Mouse (Mus musculus) MEL-GATA-1-ER (cell line): Measurements from ENCODE around the gene Gad1.
"Not testable (repeated sequence)": the region's sequence is repeated elsewhere in the genome, so short reads cannot be mapped to it uniquely, and the experiment has no call there.

ENCODE experiments used
- DNase-seq: peaks from one replicate; pipeline ENCODE4 v3.0.0-alpha.2; 2012; ENCODE audit warnings: low read depth; ENCODE audit errors: extremely low read depth

Gad1 gene

DNA sequence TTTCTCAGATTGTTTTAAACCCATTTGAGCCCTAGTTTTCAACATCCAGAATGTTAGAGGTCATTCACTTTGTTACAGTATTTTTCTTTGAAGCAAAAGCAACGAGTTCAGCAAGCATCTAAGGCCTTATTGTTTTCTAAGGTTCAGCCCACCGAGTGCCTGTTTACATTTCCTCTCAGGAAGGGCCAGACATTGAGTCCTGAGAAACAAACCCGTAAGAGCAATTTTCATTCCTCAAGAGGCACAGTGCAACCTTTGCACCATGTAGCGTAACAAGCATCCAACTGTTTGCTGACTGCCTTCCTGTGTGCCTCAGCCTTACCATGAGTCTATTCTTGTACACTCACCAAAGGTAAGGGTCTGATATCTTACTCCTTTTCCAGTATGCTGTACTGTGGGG, at the start of gene Gad1:
TSS of gene Gad1 (plus strand) at position 301 of the 400 bp plus-strand sequence.
- DNase-seq: no peak

DNA sequence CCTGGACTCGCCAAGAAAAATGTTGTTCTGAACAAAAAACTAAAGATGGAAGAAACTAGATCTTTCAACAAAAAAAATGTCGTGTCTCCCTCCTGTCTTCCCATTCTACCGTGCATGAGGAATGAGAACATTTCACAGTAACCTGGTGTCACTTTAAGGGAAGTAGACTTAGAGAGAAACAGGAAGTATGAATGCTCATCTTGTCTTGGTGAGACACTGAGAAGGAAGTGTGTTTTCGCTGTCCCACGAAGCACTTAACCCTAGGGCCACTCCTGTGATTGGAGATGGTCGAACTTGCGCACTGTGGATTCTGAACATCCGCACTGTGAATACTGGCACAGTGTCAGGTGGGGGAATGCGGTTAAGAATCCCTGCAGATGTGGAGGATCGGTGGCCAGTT, 49.4 kb upstream of the Gad1 start:
- no peak for DNase-seq

DNA sequence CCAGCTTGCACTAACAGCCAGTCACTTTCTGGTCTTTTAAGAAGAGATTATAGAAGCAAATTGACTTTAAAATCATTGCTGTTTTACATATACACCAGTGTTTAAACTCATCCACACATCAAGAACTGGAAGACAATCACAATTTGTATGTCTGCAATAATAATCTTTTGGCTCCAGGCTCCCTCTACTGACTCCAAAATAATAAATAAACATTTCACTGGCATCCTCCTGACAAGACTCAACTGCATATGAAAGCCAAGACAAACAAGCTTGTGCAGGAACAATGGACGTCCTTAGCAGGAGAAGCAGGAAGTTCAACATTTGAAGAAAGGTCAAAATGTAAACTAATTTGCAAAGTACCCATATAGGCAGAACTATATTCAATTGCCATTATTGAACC, 47.6 kb upstream of the Gad1 start:
- no peak for DNase-seq

DNA sequence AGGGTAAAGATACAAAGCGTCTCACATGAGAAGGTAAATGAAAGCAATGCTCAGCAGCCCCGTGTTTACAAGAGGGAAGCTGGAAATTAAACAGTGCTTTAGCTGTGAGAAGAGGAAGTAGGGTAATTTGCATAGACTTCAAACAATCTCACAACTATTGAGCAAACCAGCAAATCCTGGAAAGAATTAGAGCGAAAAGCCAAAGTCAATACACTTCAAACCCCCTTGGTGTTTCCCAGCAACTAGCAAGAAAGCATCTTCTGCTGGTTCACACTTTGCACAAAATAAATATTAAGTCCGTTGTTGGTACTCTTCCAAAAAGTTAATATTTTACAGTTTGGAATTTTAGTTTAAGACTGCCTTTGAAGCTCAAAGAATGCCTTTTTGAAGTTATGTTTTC, 47.0 kb upstream of the Gad1 start:
- DNase-seq: no peak

DNA sequence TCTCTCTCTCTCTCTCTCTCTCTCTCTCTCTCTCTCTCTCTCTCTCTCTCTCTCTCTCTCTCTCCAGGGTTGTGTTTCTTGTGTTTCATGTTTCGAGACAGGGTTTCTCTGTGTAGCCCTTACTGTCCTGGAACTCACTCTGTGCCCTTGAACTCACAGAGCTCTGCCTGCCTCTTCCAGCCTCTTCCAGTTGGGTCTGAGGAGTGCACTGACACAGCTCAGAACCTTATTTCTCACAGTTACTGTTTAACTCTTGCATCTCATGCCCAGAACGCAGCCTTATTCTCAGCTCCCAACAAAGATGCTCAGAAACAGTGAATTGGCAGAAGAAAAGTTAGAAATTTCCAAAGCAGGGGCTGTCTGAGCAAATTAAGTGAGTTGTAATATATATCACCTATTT, 46.5 kb upstream of the Gad1 start:
- no peak for DNase-seq

DNA sequence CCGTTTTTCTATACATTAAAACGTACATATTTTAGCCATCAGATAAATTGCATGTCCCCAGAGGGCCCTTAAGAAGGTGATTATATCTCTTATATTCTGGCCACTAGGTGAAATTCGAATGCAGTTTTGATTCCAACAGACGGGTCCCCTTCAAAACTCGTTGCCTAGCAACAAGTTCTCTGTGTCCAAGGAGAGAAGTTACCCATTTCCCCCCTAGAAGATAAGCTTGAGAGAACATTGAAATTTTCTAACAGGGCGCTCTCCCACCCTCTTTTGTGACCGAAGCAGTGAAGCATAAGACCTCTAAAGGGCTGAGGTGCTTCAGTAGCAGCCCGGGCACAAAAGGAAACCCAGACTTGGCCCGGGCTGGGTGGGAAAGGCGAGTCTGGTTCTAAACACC, 44.4 kb upstream of the Gad1 start, which contains the start of gene Erich2:
TSS of gene Erich2 (plus strand) at position 324 of the 400 bp plus-strand sequence.
- DNase-seq: no peak

DNA sequence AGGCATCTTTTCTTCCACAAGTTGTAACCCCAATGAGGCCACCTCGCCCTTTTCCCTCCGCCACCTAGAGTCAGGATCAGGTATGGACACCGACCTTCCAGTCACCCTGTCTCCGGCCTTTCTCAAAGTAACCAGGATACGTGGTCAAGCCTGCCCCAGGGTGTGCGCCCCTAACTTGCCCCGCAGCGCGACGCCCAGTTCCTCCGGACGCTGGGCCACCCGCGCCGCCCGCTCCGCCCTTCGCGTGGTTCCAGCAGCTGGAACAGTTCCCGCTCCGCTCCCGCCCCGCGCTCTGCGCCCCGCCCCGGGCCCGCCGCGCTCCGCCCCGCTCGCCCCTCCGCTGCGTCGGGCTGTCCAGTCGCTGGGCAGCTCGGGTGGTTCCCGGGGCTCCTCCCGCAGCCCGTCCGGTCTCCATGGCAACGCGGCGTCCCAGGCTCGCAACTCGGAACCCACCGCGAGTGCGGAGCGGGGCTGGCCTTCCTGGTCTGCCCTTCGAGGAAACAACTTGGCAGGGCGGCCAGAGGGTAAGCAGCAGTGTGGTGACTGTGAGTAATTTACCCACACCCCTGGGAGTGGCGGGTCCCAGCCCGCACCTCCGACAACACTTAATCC, 43.7 kb upstream of the Gad1 start:
- DNase-seq: no peak

DNA sequence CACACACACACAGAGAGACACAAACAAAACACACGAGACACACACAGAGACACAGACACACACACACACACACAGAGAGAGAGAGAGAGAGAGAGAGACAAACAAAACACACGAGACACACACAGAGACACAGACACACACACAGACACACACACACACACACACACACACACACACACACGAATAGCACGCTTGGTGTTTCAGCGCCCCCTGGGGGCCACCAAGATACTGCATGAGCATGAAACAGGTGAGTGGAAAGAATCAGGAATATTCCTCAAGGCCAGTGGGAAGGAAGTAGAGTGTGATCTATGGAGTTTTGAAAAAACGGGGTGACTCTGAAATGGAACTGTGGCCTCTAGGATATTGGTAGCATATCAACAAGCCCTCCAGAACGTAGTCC, 14.6 kb upstream of the Gad1 start:
- not testable (repeated sequence) for DNase-seq

DNA sequence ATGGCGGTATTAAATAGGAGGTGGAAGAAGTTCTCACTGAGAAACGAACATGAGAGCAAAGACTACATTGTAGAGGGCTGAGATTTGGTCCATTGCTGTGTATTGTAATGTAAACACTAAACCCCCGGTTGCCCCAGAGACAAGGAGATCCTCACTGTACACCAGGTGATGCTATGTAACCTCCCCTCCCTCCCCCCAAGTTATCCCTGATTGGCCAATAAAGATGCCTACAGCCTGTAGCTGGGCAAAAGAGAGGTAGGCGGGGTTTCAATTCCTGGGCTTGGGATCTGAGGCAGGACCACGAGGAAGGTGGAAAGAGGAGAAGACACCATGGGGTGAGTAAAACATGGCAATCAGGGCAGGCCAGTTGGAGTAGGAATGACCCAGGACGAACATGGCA, 2.2 kb upstream of the Gad1 start:
- no peak for DNase-seq

DNA sequence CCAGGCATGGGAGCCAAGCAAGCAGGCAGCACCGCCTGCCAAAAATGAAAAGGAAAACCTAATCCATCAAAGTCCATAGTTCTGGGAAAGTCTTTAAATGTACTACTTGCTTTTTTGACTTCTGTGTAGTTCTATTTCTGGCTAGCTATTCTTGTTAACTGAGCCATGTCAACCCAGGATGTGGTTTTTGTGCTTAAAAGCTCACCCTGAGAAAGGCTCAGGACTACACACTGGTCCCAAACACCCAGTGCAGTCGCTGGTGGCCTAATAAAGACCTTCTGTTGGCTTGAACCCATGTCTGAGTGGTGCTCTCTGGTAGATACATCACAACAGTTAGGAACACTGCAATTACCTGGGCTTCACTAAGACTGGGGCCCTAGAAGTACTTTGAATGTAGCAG, 1.4 kb upstream of the Gad1 start:
- no peak for DNase-seq

DNA sequence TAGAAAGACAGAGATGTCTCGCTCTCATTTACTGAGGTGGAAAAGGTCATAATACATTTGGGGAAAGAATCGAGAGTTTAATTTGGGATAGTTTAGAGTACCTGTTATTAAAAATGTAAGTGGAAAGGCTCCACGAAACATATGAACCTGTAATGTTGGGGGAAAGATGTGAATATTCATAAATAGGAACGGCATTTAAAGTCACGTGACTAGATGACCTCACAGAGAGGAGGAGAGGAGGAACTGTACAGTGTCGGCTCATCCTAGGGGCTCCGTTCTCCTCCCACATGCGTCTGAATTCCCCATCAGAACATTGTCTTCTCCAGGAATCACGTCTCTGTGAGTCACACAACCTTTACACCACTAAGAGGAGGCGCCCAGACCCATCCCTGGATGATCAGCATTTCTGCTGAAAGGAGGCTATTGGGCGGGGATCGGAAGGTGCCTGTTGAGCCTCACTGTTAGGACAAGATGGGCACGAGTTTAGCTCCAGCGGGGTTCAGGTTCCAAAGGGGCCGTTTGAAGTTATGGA, 739 bp upstream of the Gad1 start:
- no peak for DNase-seq

DNA sequence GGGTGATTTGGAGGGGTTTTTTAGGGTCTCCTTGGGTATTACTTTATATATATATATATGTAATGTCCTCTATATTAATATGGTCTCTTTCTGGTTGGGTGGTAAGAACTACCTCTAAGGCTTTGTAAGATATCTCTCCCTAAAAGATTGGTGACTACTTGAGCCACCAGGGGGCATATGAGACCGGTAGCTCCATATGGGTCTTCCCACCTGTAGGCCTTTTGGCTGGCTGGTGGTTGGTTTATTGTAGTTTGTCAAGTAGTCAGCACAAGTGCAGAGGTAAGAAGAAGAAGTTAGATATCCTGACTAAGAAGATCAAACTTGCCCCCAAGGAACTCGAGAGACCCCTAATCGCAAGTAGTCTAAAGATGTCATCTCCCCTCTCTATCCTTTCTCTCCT, 954 bp downstream of the Gad1 start:
- no peak for DNase-seq

DNA sequence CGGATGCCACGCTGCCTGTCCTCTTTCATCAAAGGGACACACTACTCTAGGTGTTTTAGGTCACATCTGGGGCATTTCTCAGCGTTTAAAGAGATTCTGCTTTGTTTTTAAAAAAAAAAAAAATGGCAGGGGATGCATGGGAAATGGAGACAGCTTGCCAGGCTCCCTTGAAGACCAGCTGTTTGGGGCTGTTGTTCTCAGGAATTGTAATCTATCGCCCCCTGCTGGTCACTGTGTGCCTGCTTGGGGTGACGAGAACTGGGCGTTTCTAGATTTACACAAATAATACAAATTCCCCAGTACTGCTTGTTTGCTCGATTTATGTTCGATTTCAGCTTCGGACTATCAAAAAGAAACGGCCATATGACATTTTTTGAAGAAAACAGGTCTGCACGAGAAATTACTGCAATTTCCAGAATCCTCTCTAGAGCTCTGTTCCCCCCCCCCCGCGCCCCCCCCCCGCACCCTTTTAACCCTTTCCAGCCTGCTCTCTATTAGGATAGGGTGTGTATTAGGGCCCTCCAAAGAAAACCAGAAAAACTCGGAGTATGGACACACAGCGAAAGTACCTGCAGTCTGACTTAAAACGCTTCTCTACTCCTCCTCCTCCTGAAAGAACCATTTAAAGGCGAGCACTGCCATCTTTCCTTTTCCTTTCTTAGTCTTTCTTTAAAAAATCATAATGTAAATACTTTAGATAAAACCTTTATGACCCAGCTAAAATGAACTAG, 5.4 kb downstream of the Gad1 start:
- peak; percentile 28 for DNase-seq

DNA sequence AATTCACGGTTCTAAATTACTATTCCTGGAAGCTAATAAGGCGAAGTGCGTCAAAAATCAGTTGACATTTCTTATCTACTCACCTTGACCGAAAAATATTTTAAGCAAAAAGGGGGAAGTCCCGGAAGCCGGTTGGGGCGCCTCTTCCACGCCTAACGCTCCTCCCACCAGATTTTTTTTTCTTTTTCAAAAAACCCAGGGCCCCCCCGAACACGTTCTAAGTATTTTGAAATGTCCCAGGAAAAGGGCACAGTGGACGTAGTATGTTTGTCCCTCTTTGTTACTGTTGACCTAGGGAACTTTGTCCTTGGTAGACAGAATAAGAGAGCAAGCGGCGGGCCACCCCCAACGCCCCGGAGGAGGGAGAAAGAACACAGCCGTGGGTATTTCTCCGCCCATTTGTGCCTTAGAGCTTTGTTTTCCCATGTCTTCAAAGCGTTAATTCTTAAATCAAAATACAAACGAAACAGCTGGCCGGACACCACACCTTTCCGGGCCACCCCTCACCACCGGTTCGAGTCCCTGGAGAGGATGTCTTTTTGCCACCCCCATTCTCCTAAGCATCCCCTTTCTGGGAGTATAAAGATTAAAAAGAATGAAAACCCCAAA, 6.1 kb downstream of the Gad1 start:
- DNase-seq: no peak

DNA sequence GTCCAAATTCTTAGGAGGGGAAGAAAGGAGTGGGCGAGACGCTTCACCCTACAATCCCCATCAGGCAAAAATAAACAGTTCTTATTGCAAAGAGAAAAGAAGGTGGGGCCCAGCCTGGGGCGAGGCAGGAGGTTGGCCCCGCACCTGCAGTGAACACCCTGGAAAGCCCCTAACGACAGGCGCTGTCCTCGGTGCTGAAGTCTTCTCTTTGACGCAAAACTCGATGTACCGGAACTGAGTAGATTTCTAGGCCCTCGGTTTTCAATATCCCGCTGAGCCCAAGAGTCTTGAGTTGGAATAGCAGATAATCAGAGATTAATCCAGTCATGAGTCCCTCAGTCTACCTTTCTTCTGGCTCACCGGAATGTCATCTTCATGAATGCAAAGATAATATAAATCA, 6.6 kb downstream of the Gad1 start:
- DNase-seq: no peak

DNA sequence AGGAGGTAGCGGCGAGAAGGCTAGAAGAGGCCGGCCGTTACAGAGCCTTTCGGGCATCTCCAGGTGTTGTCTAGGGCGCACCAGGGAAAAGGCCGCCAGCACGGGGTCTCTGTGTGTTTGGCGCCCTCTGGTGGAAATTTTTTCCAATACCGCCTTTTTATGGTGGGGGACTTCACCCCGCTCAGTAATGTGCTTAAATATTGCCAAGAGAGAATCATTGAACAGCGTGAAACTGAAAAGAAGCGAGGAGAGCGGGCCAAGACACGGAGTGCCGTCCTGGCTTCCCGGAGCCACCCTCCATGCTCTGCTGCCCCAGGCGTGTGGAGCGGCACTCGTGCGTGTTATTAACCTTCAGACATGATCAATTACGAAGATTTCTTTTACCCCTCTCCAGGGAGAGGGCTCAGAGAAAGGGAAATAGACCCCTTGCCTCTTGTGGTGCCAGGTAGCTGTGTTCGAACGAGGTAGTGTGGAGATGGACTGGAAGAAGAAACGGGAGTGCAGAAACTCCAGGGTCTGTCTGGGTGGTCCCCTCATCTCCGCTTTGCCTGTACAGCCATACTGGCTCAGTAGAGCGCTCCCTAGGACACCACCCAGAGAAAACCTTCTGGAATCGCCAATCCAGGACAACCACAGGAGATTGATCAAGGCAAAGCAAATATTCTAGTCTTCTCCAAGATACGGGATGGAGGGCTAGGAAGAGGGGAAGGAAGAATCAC, 8.4 kb downstream of the Gad1 start:
- no peak for DNase-seq

DNA sequence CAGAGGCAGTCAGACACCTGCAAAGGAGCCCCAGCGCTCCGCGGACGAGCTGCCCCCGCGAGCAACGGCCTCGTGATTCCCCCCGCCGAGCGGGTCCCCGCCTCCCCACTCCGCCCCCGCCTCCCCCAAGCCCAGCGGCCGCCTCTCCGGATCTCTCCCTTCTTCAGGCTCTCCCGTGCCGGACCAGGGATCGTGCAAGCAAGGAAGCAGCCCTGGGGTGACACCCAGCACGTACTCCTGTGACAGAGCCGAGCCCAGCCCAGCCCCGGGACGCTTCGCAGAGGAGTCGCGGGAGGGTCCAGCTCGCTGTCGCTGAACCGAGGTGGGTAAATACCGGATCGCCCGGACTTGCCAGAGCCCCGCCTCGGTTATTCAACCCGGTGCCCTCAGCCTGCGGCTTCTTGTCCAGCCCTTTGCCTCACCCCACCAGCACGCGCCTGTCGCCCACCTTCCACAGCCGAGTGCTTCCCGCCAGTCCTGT, 9.2 kb downstream of the Gad1 start:
- DNase-seq: no peak

DNA sequence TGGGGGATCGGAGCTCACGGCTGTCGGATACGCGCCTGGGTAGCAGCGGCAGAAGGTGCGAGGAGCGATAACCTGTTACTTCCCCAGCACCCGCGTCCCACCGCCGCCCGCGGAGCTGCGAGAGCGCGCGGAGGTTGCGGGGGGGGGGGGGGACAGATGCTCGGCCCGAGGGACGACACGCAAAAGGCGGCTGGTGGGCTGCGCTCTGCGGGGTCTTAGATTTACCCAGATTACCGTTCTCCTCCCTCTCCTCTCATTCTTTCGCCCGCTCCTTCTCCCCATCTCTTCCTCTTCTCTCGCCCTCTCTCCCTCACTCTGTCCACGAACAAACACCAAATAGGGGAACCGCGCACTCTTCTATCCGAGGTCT, 9.7 kb downstream of the Gad1 start:
- no peak for DNase-seq

DNA sequence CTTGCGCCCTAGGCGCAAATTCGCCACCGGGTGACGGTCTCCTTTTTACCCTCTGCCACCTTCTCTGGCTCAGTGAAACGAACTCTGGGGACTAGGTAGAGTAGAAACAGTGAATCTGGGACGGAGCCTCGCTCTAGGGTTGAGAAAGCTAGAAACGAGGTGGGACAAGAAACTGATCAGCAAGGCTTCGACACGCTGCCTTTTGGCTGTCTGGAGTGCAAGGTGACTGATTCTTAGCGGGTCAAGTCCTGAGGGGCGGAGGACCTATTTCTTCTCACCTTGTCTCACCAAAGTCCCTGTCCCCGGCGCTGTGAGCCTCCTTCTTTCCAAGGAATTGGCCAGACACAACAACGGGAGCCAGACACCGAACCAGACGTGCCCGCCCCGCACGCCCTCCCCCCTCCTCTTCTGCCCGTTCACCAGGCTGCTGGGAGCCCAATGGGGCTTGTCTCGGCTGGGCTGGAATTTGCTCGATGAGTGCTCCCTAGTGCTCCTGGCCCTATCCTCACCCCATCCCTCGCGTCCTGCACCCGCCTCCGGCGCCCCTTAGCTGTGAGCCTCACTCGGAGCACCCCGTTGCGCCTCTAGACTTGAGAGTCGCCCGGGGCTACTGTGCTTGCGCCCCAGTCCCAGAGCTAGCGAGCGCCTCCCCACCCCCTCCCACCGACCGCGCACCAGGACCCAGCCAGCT, 10.3 kb downstream of the Gad1 start:
- no peak for DNase-seq

DNA sequence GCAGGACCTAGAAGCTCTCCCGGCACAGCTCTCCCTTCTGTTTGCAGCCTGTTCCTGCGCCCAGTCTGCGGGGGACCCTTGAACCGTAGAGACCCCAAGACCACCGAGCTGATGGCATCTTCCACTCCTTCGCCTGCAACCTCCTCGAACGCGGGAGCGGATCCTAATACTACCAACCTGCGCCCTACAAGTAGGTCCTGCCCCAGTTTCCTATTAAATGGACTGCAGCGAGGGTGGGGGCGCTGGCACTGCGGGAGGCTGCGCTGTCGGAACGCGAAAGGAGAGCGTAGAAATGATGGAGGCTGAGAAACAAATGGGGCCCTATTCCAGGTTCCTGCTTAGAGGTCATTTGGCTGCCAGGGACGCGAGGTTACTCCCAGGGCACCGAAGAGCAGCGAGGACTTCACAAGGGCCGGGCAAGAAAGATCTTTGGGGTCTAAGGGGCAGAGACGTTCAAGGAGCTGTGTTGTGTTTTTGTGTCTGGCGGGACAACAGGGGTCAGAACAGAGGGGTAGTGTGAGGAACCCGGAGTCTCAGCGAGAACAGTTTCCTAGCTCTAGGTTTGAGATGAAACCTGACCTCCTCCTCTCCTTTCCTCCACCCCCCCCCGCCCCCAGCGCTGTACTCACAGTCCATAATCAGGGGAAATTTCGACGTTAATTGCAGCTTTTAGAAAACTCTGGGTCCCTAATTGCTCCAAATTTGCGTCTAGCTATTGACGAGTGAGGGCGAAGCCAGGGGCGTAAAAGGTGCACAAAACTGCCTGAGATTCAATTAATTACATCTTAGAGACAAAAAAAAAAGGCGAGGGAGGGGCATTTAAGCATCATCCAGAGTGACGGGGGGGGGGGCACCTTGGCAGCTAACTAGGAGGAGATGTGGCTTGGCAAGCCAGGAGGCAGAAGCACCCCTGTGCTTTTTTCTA, 11.1 kb downstream of the Gad1 start:
- no peak for DNase-seq
